Mouse (Mus musculus): ENCODE data around the gene Entpd2. TPM values are rescaled to one million over a fixed set of nuclear protein-coding genes. Genes with fewer than 3 reads are reported as not detected.

Entpd2 gene
- polyA plus RNA-seq (2012; rRNA removed): 0.11 and 0.17 TPM in 2 replicates

GRCm38 (mm10) chr2:25395721-25396596, at the start of gene Entpd2:
TSS of gene Entpd2 (plus strand) at chr2:25395874.

GRCm38 (mm10) chr2:25356208-25357079, 39.2 kb upstream of the Entpd2 start, which contains the start of gene Dpp7:
TSS of gene Dpp7 (minus strand) at chr2:25356359.

GRCm38 (mm10) chr2:25365091-25365761, 30.4 kb upstream of the Entpd2 start, which contains the start of gene Uap1l1:
TSS of gene Uap1l1 (minus strand) at chr2:25365682.

GRCm38 (mm10) chr2:25371764-25372643, 23.7 kb upstream of the Entpd2 start, which contains the start of gene Sapcd2:
TSS of gene Sapcd2 (plus strand) at chr2:25372321.

GRCm38 (mm10) chr2:25399051-25399450, 3.4 kb downstream of the Entpd2 start, which contains the start of gene Npdc1:
TSS of gene Npdc1 (plus strand) at chr2:25399351.

GRCm38 (mm10) chr2:25422587-25423410, 27.1 kb downstream of the Entpd2 start, which contains the start of gene Fut7:
TSS of gene Fut7 (plus strand) at chr2:25423267.

GRCm38 (mm10) chr2:25428442-25429236, 33.0 kb downstream of the Entpd2 start, which contains the start of gene Abca2:
TSS of gene Abca2 (plus strand) at chr2:25428703.

Other genes with a start within 250 kb of the Entpd2 start
- gene Nrarp, start 215.1 kb upstream of the Entpd2 start, polyA plus RNA-seq (2012; rRNA removed): 61.4 and 82.9 TPM in 2 replicates
- gene Tor4a, start 199.0 kb upstream of the Entpd2 start, polyA plus RNA-seq (2012; rRNA removed): 1.9 and 2.3 TPM in 2 replicates
- 76.7 and 116 TPM in 2 replicates for gene Nelfb, start 184.4 kb upstream of the Entpd2 start, polyA plus RNA-seq (2012; rRNA removed)
- not detected in 2 replicates for gene Stpg3, start 181.2 kb upstream of the Entpd2 start, polyA plus RNA-seq (2012; rRNA removed)
- gene Fam166a, start 177.1 kb upstream of the Entpd2 start, polyA plus RNA-seq (2012; rRNA removed): 0.14 TPM in 1 of 2 replicates, not detected in the other
- gene Tubb4b, start 171.2 kb upstream of the Entpd2 start, polyA plus RNA-seq (2012; rRNA removed): 438 and 534 TPM in 2 replicates
- 0.04 TPM in 1 of 2 replicates, not detected in the other for gene Slc34a3, start 161.5 kb upstream of the Entpd2 start, polyA plus RNA-seq (2012; rRNA removed)
- gene Rnf224, start 159.1 kb upstream of the Entpd2 start, polyA plus RNA-seq (2012; rRNA removed): 0.02 TPM in 1 of 2 replicates, not detected in the other
- gene Rnf208, start 153.6 kb upstream of the Entpd2 start, polyA plus RNA-seq (2012; rRNA removed): 25.3 and 26.0 TPM in 2 replicates
- 0.16 TPM in 1 of 2 replicates, not detected in the other for gene Cysrt1, start 153.4 kb upstream of the Entpd2 start, polyA plus RNA-seq (2012; rRNA removed)
- 8.1 and 14.5 TPM in 2 replicates for gene AL732309.1, start 149.0 kb upstream of the Entpd2 start, polyA plus RNA-seq (2012; rRNA removed)
- 22.0 and 23.7 TPM in 2 replicates for gene Tmem203, start 140.4 kb upstream of the Entpd2 start, polyA plus RNA-seq (2012; rRNA removed)
- gene Tprn, start 133.3 kb upstream of the Entpd2 start, polyA plus RNA-seq (2012; rRNA removed): 4.1 and 4.2 TPM in 2 replicates
- gene Ssna1, start 123.4 kb upstream of the Entpd2 start, polyA plus RNA-seq (2012; rRNA removed): 131 and 133 TPM in 2 replicates
- gene Anapc2, start 123.4 kb upstream of the Entpd2 start, polyA plus RNA-seq (2012; rRNA removed): 106 and 109 TPM in 2 replicates
- gene Tmem210, start 107.7 kb upstream of the Entpd2 start, polyA plus RNA-seq (2012; rRNA removed): not detected in 2 replicates
- gene Lrrc26, start 106.0 kb upstream of the Entpd2 start, polyA plus RNA-seq (2012; rRNA removed): not detected in 2 replicates
- 1.6 and 2.0 TPM in 2 replicates for gene Grin1, start 76.7 kb upstream of the Entpd2 start, polyA plus RNA-seq (2012; rRNA removed)
- gene Man1b1, start 63.5 kb upstream of the Entpd2 start, polyA plus RNA-seq (2012; rRNA removed): 29.2 and 34.9 TPM in 2 replicates
- gene Dpp7, start 39.5 kb upstream of the Entpd2 start, polyA plus RNA-seq (2012; rRNA removed): 22.1 and 29.3 TPM in 2 replicates
- gene Uap1l1, start 30.2 kb upstream of the Entpd2 start, polyA plus RNA-seq (2012; rRNA removed): 2.9 and 5.3 TPM in 2 replicates
- 64.9 and 72.9 TPM in 2 replicates for gene Sapcd2, start 23.6 kb upstream of the Entpd2 start, polyA plus RNA-seq (2012; rRNA removed)
- gene Npdc1, start 3.5 kb downstream of the Entpd2 start, polyA plus RNA-seq (2012; rRNA removed): 146 and 170 TPM in 2 replicates
- gene Fut7, start 27.4 kb downstream of the Entpd2 start, polyA plus RNA-seq (2012; rRNA removed): 0.06 and 0.31 TPM in 2 replicates
- gene Abca2, start 32.8 kb downstream of the Entpd2 start, polyA plus RNA-seq (2012; rRNA removed): 15.7 and 15.9 TPM in 2 replicates
- 0.16 and 0.36 TPM in 2 replicates for gene Clic3, start 61.0 kb downstream of the Entpd2 start, polyA plus RNA-seq (2012; rRNA removed)
- 23.7 and 35.7 TPM in 2 replicates for gene Paxx, start 65.2 kb downstream of the Entpd2 start, polyA plus RNA-seq (2012; rRNA removed)
- 0.34 and 0.41 TPM in 2 replicates for gene Ptgds, start 74.2 kb downstream of the Entpd2 start, polyA plus RNA-seq (2012; rRNA removed)
- gene Lcn12, start 98.0 kb downstream of the Entpd2 start, polyA plus RNA-seq (2012; rRNA removed): not detected in 2 replicates
- 27.8 and 30.7 TPM in 2 replicates for gene Fbxw5, start 104.9 kb downstream of the Entpd2 start, polyA plus RNA-seq (2012; rRNA removed)
- 3.8 and 4.0 TPM in 2 replicates for gene C8g, start 105.8 kb downstream of the Entpd2 start, polyA plus RNA-seq (2012; rRNA removed)
- 16.0 and 18.2 TPM in 2 replicates for gene Traf2, start 151.1 kb downstream of the Entpd2 start, polyA plus RNA-seq (2012; rRNA removed)
- 165 and 237 TPM in 2 replicates for gene Edf1, start 162.0 kb downstream of the Entpd2 start, polyA plus RNA-seq (2012; rRNA removed)
- gene Mamdc4, start 179.0 kb downstream of the Entpd2 start, polyA plus RNA-seq (2012; rRNA removed): 8.2 and 8.8 TPM in 2 replicates
- gene Phpt1, start 179.3 kb downstream of the Entpd2 start, polyA plus RNA-seq (2012; rRNA removed): 154 and 192 TPM in 2 replicates
- 1.2 and 1.4 TPM in 2 replicates for gene Ajm1, start 185.9 kb downstream of the Entpd2 start, polyA plus RNA-seq (2012; rRNA removed)
- gene Rabl6, start 212.6 kb downstream of the Entpd2 start, polyA plus RNA-seq (2012; rRNA removed): 88.7 and 111 TPM in 2 replicates
- gene Ccdc183, start 221.8 kb downstream of the Entpd2 start, polyA plus RNA-seq (2012; rRNA removed): not detected in 2 replicates
- 9.4 and 18.8 TPM in 2 replicates for gene Tmem141, start 226.1 kb downstream of the Entpd2 start, polyA plus RNA-seq (2012; rRNA removed)
- gene Fcna, start 232.2 kb downstream of the Entpd2 start, polyA plus RNA-seq (2012; rRNA removed): 1.5 and 3.7 TPM in 2 replicates